Mouse (Mus musculus) lung, postnatal 4 days (tissue): Measurements from ENCODE around the gene Ralgapb.

ENCODE experiments used
- DNase-seq, 2 experiments: peaks; one replicate each; pipeline ENCODE4 v3.0.0; 2021

Ralgapb gene

DNA sequence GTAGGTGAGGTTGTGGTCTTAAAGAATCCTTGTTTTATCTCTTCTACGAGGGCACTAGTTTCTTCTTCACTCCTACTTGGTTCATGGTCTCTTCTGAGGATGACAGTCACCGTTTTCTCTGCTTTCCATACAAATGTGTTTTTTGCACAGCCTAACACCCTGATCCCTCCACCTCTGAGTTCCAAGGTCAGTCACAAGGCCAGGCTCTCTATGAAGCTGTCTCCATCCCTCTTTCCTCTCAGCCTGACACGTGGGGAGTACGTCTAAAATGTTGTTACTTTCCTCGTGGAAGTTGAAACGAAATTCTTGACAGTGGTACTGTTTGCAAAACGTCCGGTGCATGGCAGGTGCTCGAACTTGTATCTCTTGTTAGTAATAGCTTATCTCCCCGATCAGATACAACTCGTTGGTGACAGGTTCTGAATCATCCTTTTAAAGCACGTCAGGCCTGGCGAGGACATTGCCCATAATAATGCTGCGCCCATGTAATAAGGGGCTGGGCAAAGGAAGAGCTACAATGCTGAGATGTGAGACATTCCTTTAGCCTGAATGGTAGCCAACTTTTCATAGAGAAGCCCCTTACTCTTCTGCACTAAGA, 552 bp upstream of the Ralgapb start:
- DNase-seq: no peak

- peak; percentile 53 to 56 for DNase-seq
Observed at GRCm38 (mm10) chr2:158410022-158411014, 670 bp downstream of the Ralgapb start.

DNA sequence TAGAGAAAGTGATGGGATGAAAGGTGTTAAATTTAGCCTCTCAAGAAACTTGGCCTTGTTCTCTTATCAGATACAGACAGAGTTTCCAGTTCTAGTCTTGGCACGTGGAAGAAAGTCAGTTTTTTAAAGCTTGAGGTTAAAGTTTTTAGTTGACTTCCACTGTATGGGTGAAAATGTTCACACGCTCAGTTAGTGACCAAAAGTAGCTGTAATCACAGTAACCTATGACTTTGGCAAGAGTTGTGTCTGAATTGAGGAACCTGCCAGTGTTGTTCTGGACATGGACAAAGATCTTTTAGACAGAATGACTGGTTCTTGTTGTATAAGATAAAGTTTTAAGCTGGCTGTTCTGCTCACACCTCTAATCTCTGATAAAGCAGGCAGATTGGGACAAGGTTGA, 3.6 kb downstream of the Ralgapb start:
- no peak for DNase-seq

GRCm38 (mm10) chr2:158415826-158416225, 6.2 kb downstream of the Ralgapb start:
- no peak for DNase-seq

DNA sequence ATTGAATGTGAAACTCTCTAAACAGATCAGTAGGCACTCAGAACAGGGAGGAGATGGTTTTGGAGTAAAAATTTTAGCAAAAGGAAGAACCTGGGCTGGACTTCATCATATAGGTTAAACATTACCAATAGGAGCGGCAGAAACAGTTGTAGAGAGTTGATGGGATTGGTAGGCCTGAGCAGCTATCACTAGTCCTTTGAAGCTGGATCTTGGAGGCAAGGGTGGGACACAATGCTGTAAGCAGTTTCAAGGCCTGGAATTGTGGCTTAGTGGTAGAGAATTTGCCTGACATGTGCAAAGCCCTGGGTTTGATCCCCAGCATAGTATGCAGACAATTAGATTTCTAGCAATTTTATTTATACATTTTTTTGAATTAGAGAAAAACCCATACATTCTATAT, 9.0 kb downstream of the Ralgapb start:
- no peak for DNase-seq

DNA sequence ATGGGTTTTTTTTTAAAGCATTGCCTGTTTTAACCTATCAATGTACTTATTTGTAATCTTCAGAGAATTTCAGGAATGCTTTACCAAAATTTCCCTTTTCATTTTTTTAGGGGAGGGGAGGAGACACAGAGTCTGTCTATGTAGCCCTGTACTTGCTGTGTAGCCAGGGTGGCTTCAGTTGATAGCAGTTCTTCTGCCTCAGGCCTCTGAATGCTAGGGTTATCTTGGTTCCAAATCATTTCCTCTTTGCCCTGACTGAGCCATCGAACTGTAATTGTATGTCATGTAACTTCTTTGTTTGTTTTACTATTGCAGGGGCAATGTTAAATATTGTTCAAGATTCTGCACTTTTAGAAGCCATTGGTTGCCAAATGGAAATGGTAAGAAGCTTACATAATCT, 36.2 kb downstream of the Ralgapb start:
- DNase-seq: no peak

DNA sequence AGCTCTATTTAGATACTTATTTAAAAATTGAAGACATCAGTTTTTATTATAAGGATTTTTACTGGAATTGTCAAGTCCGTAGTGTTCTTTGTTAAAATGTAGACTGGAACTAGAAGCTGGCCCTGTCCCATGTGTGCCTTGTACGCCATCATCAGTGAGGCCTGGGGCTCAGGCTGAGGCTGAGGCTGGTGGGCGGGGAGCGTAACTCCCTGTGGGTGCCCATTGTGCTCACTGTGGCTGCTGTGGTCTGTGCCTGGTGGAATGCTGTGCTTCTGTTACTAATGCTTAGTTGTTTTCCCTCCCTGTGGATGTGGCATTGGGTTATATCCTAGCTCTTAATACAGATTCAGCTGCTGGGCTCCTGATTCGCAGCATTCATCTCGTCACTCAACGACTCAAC, 40.2 kb downstream of the Ralgapb start:
- no peak for DNase-seq

DNA sequence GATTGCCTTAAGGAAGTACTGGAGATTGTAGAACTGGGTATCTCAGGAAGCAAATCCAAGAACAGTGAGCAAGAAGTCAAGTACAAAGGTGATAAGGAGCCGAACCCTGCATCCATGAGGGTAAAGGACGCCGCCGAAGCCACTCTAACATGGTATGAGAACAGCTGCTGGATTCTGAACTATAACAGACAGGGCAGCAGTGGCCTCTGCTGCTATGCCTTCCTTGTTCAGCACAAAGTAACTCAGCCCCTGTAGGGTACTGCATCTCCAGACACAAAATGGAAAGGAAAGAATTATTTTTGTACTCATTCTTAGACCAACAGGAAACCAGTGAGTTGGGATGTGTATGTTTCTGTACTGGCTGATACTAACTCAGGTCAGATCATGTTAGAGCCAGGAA, 46.8 kb downstream of the Ralgapb start:
- DNase-seq: no peak

DNA sequence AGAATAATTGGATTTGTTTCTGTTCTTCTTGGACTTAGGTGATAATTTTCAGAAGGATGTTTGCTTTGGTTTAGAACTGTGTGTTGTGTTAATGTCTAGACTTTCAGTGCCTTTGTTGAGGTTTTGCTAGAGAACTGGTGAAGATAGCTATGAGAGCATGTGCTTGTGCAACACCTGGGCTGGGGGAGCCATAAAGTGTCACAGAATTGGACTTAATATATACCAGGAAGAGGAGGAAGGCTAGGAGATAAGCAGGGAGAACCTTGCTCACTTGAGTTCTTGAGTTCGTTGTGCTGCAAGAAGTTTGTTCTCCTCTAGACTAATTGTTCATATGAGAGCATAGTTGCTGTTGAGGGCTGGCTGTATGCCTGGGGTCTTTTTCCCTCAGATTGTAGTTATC, 48.0 kb downstream of the Ralgapb start:
- no peak for DNase-seq

GRCm38 (mm10) chr2:158462450-158462849, 52.8 kb downstream of the Ralgapb start:
- no peak for DNase-seq

DNA sequence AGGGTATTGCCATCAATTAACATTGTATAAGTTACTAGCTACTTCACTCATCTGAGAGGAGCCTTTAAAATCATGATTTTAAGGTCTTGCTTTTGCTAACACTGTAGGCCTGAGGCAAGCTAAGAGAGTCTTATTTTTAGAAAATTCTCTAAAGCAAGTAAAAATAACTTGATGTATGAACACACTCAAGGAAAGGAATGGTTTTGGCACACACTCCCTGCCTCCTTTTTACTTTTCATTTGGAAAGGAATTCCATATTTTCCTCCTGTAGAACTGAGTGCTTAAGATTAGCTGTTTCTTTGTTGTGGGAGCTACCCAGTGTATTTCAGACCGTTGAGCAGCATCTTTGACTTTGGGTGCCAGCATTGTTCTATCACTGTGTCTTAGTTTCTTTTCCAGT, 64.5 kb downstream of the Ralgapb start:
- DNase-seq: no peak

DNA sequence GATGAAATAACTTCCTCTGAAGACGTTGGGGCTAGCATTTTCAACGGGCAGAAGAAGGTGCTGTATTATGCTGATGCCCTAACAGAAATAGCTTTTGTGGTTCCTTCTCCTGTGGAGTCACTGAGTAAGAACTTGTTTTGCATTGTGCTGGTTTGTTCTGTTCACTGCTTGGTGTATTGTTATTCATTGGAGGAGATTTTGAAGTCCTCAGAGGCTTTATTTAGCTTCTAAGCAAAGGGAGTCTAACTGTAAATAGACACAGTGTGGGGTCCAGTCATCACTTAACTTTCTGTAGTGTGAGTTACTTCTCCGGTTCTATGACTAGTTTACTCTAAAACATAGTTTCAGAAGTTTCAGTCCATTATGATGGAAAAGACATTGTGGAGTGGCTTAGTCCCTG, 68.0 kb downstream of the Ralgapb start:
- DNase-seq: no peak

- DNase-seq: no peak
Observed at GRCm38 (mm10) chr2:158498457-158498856, 88.8 kb downstream of the Ralgapb start.

GRCm38 (mm10) chr2:158501836-158502812, 92.5 kb downstream of the Ralgapb start, which contains the start of gene Adig:
Gene Adig, plus strand, starts transcription at chr2:158502612.
- DNase-seq: no peak

- no peak for DNase-seq
Observed at GRCm38 (mm10) chr2:158503226-158503625, 93.6 kb downstream of the Ralgapb start.

GRCm38 (mm10) chr2:158503671-158504070, 94.0 kb downstream of the Ralgapb start:
- DNase-seq: no peak

DNA sequence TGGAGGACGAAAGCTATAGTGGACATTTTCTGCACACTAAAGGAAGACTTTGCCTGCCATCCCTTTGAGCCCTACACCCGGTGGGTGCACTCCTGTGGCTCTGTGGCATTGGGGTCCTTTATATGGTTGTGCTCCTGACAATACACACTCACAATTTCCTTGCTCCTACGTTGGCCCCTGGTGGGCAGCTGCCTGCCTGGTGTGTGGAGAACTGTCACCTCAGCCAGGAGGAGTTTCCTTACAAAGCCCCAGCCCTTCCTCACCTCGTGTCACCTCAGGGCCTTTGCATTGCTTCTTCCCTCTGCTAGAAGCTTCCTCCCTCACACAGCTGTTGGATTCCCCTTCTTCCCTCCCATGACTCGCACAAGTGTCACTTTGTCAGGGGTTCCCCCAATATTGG, 96.8 kb downstream of the Ralgapb start:
- no peak for DNase-seq

DNA sequence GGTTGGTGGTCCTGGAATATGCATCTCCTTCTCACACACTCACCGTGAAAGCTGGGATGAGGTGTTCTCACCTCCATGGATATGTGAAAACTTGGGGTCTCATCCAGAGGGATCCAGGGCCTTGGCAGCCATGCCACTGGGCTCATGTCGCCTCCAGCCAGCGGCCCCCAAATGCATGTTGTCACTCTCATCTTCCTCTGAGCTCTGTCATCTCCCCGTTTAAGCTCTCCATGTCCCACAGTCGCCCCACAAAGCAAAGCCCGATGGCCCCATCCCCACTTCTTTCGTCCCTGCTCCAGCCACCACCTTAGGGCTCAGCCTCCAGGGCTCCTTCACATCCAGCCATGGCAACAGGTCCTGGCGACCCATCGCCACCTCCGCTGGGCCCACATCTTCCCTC, 97.4 kb downstream of the Ralgapb start:
- no peak for DNase-seq

GRCm38 (mm10) chr2:158510665-158511064, 101.0 kb downstream of the Ralgapb start:
- DNase-seq: peak; percentile 74 to 82

DNA sequence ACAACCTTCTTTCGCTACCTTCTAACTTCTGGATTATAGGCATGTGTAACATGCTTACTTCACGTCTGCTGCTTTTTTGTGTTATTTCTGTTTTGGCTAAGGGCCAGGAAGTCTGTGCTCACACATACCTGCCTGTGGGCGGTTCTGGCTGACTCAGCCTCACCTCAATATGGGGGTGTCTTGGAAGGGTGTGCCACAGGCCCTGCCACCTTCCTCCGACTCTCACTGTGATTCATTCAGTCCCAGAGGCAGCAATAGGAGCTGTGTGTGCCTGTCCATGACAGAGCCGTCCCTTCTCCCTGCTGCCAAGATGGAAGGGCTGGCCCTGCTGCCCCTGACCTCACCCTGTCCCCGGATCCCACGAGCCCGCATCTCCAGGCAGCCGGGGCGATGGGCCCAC, 102.9 kb downstream of the Ralgapb start, which contains the start of gene Arhgap40:
Gene Arhgap40 (plus strand): TSS at position 269 of the 400 bp plus-strand sequence.
- no peak for DNase-seq

GRCm38 (mm10) chr2:158513821-158514336, 104.2 kb downstream of the Ralgapb start:
- DNase-seq: no peak

GRCm38 (mm10) chr2:158518583-158518982, 108.9 kb downstream of the Ralgapb start:
- DNase-seq: no peak

GRCm38 (mm10) chr2:158519071-158519470, 109.4 kb downstream of the Ralgapb start:
- peak; percentile 40 to 70 for DNase-seq
